Mouse (Mus musculus): ENCODE measurements at regions not wholly inside any gene's neighbourhood (a gene's known extent, or its start where the extent isn't known, plus 50 kb on each side); places are given as distances from the start of the nearest gene placed in this dataset.

- TF ChIP-seq POLR2A (IDR thresholded peaks at IDR 0.05; ENCODE audit: borderline replicate concordance, insufficient read depth, low read length) (no peak), CTCF (IDR thresholded peaks at IDR 0.05; ENCODE audit: borderline replicate concordance, insufficient read depth, low read depth, low read length) (no peak)
- 96% methylated on average over 3 of the region's 3 CpGs for WGBS
- H3K4me3 ChIP-seq (replicated peaks; ENCODE audit: insufficient read depth, low read depth, low read length), result no peak overlapping the region
- H3K4me1 ChIP-seq (ENCODE audit: control insufficient read depth, insufficient read depth, low read length), result no peaks in the 10 kb centered on the region
- H3K27me3 ChIP-seq (ENCODE audit: control insufficient read depth, insufficient read depth, low read length), result no peaks in the 10 kb centered on the region
- no peak overlapping the region for H3K27ac ChIP-seq (ENCODE audit: insufficient read depth, low read length)
- no peak for DNase-seq
These were observed 58.5 kb upstream of the Slc4a7 start for GRCm38 (mm10) chr14:14643533-14643932.

GRCm38 (mm10) chr14:14645084-14645483 is 57.0 kb upstream of the Slc4a7 start:
- Histone ChIP-seq H3K4me3 (replicated peaks; ENCODE audit: insufficient read depth, low read depth, low read length) (no peak overlapping the region), H3K27me3 (ENCODE audit: control insufficient read depth, insufficient read depth, low read length) (no peaks in the 10 kb centered on the region), H3K4me1 (ENCODE audit: control insufficient read depth, insufficient read depth, low read length) (no peaks in the 10 kb centered on the region), H3K27ac (ENCODE audit: insufficient read depth, low read length) (no peak overlapping the region)
- TF ChIP-seq POLR2A (IDR thresholded peaks at IDR 0.05; ENCODE audit: borderline replicate concordance, insufficient read depth, low read length), result no peak
- no peak for TF ChIP-seq CTCF (IDR thresholded peaks at IDR 0.05; ENCODE audit: borderline replicate concordance, insufficient read depth, low read depth, low read length)
- no peak for DNase-seq
- WGBS, result 65% methylated on average over 3 of the region's 3 CpGs
